Mouse (Mus musculus): ENCODE results near the gene Tex35.

DNA sequence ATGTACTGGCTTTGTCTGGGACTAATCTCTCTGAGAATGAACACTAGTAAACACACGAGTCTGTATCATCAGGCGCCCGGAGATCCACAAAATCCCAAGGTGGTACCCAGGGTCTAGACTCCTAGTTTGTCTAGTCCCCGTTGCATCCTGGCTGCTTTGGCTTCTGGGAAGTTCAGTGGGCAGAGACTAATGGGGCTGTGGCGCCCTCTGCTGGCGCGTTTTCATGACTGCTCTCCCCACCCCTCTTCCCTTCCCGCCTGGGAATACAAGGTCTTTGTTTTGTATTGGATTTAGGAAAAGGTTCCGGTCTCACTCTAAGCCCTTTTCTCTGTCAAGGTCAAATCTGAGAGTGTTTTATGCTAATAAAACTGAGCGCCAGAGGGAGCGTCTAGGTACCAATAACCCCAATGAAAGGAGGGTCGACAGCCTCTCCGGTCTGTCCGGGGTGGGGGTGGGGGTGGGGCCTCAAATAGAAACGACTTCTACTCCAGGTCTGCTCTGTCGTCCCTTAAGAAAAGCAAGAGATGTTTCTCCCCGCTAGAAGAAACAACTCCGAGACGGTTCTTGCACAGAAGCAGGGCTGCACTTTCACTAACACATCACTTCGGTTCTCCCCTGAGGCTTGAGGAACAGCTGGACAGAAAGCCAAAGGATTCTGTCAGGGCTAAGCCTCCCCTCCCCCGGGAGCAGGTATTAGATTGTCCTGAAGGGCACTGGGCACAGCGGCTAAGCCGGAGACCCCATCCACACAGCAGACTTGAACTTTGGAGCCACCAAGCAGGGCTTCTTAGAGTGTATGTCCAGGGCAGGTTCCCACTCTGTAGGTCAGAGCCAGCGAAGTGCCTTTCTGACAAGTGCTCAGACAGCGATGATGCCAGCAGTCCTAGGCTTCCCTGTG, 22.1 kb downstream of the Tex35 start:
- peak; percentile 85 for TF ChIP-seq CTCF (IDR thresholded peaks at IDR 0.05; ENCODE audit: low read depth)
- no peak for TF ChIP-seq EP300 (IDR thresholded peaks at IDR 0.05; ENCODE audit: low read depth)

Data from liver, postnatal 0 days (tissue).